Mouse (Mus musculus): ENCODE results near the gene Gp1ba. TPM values are rescaled to one million over a fixed set of nuclear protein-coding genes. Genes with fewer than 3 reads are reported as not detected.

Gp1ba gene
- total RNA-seq (2021): not detected
- long read RNA-seq: 0 reads

DNA sequence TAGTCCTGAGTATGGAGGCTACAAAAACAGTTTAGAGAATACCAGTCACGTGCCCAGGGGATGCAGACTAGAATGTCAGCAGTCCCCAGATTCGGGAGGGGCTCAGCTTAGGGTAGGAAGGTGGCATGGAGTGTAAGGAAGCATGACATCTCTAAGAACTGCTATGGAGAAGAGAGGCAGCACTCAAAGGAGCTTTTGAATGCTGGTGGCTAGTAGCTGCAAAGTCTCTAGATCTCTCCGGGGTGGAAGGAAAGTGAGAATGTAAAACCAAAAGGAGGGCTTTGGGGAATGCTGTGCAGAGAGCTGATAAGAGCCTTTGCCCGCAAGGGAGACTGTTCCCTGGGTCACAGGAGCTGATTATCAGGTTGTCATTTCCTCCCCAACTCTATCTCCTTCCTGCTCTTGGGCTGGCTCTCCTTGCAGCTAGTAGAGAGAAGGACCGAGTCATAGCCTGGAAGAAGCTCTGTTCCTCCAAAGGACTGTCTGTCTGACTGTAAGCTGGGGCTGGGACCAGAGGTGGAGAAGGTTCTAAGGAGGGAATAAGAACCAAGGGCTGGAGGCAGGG, at the start of gene Gp1ba:
Gp1ba (plus strand) TSS at position 409 of the 565 bp plus-strand sequence.
- no peak for DNase-seq (ENCODE audit: low spot score in 2 of 2)

DNA sequence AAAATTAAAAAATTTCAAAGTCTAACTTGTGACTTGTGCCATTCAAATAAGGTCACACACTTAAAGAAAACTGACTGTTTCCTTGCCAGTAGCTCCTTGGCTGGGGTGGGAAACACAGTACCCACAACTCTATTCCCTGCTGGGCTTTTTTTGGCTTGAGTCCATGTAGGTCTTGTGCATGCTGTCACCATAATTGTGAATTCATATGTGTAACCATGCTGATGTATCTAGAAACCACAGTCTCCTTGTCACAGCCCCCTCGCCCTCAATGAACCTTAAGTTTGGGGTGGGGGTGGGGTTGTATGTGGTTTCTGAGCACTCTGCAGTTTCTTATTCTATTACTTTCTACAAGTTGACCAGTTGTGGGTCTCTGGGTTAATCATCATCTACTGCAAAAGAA, 47.2 kb upstream of the Gp1ba start:
- no peak for DNase-seq (ENCODE audit: low spot score in 2 of 2)

DNA sequence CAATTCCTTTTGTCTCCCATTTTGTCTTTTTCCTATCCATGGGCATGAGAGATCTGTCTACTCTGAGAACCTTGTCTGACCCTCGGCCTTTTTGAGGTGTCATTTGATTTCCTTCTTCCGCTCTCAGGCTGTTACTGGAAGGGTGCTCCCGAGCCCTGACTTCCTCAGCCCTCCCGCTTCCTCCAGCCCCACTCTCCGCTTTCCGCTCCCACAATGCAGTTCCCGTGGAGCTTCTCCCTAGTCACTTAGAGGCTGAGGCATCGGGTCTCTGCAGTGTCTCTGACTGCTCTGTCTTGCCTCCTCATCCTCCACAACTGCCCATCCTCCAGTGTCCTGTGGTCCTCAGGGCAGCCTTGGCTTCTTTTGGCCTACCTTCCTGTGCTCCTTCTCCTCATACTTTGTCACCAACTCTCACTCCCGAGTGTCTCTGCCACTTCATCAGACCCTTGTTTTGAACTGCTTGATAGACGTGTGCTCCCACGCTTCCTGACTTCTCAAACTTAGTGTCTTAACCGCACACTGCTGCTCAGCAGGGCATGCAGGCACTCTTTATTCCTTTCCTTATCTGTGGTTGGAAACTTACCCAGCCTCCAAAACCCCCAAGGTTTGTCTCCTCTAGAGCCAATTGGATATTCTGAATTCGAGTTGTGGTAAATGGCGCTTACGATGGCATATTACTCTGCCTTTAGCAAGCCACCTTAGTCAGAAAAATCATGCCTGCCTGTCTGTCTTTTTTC, 44.5 kb upstream of the Gp1ba start:
- no peak for DNase-seq (ENCODE audit: low spot score in 2 of 2)

DNA sequence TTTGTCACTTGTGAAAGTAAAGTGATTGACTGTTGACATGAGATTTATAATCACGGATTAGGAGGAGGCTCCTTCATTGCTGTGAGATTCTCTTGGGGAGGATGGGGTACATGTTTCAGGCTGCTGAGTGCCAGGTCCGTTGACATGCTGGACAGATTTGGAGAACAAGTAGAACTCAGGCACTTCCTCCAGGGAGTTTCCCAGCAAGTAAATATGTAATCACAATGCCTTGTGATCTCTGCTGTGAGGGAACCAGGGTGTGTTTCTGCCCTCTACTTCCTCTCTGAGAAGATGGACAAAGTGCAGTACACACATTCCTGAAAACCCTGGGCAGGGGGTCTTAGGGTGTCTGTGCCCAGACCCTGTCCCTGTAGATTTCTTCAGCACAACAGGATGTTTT, 43.3 kb upstream of the Gp1ba start:
- DNase-seq (ENCODE audit: low spot score in 2 of 2): no peak

DNA sequence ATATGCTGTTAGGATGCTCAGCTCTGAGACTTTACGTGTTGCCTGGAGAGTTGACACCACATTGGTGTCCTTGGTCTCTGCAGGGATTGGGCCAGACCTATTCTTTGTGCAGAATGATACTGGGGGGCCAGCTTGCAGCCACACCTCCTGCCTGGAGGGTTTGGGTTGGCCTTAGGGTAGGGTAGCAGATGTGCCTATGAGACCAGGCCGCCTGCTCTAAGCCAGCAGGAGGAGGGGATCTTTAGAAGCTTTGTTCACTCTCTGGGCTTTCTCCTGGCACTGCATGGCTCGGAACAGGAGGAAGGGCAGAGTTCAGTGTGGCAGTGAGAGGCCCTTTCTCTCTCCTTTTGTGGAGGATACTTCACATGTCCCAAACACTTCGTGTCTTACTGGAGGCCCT, 42.8 kb upstream of the Gp1ba start:
- DNase-seq (ENCODE audit: low spot score in 2 of 2): no peak

DNA sequence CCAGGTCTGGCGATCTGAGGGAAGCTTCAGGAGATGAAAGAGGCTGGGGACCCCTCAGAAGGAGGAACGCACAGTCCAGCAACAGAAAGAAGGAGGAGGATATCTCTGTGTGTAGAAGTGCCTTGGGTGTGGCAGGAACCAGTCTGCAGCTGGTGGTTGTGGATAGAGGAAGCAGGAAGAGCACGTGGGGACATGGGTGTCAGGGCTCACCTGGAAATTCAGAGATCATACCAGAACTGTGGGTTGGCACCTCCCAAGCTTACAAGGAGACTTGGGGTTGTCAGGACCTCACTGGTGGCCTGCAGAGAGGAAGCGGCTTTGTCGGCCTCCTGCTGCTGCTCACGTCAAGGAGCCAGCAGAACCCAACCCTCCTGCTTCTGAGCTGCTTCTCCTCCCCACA, 41.6 kb upstream of the Gp1ba start:
- no peak for DNase-seq (ENCODE audit: low spot score in 2 of 2)

DNA sequence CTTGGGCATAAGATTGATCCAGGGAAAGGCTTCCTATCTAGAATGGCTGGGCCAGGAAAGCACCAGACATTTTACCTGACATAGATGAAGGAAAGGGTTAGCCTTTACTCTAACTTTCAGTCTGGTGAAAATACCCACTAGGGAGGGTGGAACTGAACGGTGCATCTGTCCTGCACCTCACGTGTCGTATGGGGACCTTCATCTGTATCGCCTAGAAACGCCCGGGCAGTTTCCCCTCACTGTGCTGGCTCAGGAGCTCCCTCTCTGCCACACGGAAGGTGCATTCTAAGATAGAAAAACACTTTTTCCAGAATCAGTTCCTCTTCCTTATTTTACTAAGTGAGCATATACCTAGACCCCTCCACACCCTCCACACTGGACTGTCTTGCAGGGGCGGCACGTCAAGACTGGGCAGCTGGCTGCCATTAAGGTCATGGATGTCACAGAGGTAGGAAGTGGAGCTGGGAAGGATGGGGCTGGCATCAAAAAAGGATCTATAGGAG, 40.4 kb upstream of the Gp1ba start:
- DNase-seq (ENCODE audit: low spot score in 2 of 2): no peak

DNA sequence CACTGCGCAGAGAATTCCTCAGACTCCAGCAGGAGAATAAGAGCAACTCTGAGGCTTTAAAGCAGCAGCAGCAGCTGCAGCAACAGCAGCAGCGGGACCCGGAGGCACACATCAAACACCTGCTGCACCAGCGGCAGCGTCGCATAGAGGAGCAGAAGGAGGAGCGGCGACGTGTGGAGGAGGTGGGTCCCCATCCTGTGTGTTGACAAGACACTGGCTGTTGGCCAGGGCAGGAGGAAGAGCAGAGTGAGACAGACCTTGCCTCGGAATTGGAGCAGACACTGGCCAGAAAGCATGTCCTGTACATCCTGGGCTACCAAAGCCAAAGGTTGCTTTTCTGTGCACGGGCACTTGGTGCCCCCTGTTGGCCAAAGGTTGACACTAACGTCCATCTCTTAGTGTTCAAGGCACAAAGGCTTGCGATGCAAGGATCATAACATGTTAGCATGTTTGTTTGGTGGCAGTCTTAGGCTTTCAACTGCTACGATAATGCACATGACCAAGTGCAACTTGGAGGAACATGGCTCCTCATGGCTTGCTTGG, 33.8 kb upstream of the Gp1ba start:
- DNase-seq (ENCODE audit: low spot score in 2 of 2): peak in 1 of 2 experiments; percentile 82

DNA sequence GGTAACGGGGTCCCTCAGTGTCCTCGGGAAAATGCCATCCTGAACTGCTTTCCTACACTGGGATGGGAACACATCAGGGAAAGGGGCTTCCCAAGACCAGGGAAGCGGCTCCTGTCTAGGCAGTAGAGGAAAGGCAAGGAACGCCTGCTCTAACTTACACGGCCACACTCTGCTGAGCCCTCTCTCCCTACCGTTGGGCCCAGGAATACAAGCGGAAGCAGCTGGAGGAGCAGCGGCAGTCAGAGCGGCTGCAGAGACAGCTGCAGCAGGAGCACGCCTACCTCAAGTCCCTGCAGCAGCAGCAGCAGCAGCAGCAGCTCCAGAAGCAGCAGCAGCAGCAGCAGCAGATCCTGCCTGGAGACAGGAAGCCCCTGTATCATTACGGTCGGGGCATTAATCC, 32.2 kb upstream of the Gp1ba start:
- DNase-seq (ENCODE audit: low spot score in 2 of 2): no peak

DNA sequence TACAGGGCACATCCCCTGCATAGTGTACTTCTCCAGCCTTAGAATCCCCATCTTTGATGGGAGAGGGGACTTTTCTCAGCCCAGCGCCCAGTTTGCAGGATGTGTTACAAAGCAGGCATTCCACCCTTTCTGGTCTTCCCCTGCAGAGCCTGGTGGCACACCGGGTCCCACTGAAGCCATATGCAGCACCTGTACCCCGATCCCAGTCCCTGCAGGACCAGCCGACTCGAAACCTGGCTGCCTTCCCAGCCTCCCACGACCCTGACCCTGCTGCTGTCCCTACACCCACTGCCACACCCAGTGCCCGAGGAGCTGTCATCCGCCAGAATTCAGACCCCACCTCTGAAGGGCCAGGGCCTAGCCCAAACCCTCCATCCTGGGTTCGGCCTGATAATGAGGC, 31.3 kb upstream of the Gp1ba start:
- no peak for DNase-seq (ENCODE audit: low spot score in 2 of 2)

DNA sequence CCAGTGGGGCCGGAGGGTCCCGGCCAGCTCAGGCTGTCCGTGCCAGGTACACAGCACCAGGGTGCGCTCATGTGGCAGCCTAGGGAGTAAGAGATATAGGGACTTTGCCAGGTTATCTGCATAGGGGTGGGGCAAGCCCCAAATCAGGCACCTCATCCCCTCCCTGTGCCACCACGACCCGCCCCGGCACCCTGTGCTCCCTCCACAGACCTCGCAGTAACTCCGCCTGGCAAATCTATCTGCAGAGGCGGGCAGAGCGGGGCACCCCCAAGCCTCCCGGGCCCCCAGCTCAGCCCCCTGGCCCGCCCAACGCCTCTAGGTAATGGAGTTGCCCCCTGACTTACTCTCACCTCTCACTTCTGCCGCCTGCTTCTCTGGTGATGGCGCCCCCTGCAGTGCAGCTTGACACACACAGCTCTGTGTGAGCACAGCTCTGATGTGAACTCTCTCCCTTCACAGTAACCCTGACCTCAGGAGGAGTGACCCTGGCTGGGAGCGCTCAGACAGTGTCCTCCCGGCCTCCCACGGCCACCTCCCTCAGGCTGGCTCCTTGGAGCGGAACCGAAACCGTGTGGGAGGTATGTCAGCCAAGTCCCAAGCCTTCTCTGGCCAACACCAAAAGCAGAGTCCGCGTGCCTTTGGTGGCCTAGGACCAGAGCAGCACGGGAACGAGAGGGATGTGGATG, 30.4 kb upstream of the Gp1ba start:
- DNase-seq (ENCODE audit: low spot score in 2 of 2): no peak

DNA sequence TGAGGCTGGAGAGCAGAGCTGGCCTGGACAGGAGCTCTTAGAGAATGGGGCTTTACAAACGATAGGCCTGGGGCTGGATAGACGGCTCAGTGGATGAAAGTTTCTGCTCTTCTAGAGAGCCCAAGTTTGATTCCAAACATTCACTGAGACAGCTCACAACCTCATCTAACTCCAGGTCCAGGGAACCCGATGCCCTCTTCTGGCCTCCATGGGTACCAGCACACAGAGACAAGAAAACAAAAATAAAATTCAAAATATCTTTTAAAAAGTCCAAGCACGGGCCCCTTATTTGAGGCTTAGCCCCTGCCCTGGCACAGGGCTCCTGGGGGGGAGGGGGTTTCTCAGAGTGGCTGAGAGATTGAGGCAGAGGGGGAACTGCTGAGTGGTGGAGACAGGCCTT, 28.2 kb upstream of the Gp1ba start:
- no peak for DNase-seq (ENCODE audit: low spot score in 2 of 2)

DNA sequence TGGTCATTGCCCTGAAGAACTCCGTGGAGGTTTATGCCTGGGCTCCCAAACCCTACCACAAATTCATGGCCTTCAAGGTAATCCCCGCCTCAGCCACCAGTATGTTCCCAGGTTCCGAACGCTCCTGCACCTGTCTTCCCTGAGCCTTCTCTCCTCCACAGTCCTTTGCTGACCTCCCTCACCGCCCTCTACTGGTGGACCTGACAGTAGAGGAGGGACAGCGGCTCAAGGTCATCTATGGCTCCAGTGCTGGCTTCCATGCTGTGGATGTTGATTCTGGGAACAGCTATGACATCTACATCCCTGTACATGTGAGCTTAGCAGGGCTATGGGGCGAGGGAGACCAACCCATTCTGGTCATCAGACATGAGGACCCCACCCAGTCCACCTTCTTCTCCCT, 26.4 kb upstream of the Gp1ba start:
- no peak for DNase-seq (ENCODE audit: low spot score in 2 of 2)

DNA sequence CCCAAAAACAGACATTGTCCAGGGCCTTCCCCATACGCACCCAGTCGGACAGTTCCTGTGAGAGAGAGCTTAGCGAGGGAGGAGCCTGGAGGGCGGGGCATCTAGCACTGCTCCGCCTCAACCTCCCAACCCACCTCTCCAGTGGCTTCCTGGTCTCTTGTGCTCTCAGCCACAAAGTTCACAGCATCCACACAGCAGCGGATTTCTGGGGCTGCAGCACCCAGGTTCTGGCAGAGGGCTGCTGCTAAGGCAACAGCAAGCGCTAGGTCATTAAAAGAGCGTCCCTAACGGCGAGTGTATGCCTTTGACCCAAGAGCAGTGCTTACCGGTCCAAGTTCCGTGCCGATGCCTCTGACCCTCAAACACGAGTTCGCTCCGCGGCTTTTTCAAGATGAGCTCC, 23.8 kb upstream of the Gp1ba start:
- no peak for DNase-seq (ENCODE audit: low spot score in 2 of 2)

DNA sequence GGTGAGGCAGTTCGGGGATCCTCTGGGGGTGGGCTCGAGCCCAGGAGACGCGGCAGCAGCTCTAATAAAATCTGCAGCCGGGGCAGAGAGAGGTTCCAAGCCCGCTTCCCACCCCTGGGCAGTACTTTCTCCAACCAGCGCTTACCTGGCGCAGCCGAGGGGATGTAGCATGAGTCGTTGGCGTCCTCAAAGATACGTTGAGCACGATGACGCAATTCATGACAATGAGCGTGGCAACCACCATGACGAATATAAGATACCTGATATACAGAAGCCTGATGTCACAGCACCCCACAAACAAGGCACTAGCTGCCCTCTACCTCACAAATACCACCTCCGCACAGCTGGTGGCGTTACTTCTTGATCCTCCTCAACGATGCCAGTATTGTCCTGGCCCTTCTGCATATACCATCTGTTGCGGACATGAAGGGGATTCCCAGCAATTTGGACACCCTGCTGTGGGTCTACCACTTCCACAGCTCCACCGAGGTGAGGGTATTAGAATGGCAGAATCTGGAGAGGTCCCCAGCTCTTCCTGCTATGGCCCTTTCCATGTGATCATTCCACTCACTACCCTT, 23.3 kb upstream of the Gp1ba start, which contains the start of gene 4930544D05Rik:
4930544D05Rik (plus strand) TSS at position 333 of the 578 bp plus-strand sequence.
- no peak for DNase-seq (ENCODE audit: low spot score in 2 of 2)

DNA sequence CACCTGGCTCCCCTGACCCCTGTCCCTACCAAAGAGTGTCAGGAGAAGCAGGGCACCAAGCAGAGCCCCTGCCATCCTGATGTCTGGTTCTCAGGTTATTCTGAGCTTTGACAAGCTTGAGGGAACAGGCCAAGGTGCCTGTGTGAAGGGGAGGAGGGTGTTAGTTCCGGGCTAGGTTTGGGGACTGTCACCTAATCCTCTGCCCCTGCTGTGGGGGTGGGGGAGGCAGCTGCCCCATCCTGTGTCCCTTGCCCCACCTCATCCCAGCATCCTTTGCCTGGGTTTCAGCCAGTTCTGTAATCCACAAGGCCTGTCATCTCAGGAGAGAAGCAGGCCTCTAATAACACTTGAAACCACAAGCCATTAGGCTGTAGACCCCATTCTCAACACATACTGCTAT, 19.8 kb upstream of the Gp1ba start, which contains the start of gene Chrne:
Chrne (minus strand) TSS at position 116 of the 400 bp plus-strand sequence.
- no peak for DNase-seq (ENCODE audit: low spot score in 2 of 2)

DNA sequence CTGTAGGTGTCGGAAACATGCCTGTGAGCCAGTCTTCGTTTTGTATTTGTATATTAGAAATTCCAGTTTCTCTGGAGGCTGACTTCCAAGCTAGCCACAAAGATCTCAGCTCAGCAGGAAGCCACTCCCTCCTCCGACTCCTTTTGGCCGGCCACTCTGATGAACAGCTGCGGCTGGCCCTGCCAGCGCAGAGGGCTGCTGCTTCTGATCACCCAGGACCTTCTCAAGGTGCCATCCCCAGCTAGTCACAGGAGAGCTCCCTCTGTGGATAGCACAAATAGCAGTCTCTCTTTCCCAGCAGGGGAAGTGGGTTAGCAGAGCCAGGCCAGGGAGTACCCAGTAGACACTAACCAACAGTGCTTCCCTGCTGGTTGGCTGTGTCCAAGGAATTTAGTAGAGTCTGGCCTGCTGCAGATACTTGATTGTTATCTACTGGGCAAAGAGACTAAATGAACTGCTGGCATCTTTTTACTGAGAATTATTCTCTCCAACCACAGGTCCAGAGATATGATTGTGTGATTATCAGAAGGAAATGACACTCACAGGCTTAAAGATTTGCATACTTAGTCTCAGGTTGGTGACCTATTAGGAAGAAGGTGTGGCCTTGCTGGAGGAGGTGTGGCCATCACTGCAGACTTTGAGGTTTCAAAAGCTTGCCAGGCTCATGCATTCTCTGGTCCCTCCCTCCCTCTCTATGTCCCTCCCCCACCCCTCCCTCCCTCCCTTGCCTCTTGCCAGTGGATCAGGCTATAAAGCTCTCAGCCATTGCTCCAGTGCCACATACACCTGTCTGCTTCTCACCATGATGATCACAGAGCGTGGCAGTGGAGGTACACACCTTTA, 16.7 kb upstream of the Gp1ba start:
- no peak for DNase-seq (ENCODE audit: low spot score in 2 of 2)

DNA sequence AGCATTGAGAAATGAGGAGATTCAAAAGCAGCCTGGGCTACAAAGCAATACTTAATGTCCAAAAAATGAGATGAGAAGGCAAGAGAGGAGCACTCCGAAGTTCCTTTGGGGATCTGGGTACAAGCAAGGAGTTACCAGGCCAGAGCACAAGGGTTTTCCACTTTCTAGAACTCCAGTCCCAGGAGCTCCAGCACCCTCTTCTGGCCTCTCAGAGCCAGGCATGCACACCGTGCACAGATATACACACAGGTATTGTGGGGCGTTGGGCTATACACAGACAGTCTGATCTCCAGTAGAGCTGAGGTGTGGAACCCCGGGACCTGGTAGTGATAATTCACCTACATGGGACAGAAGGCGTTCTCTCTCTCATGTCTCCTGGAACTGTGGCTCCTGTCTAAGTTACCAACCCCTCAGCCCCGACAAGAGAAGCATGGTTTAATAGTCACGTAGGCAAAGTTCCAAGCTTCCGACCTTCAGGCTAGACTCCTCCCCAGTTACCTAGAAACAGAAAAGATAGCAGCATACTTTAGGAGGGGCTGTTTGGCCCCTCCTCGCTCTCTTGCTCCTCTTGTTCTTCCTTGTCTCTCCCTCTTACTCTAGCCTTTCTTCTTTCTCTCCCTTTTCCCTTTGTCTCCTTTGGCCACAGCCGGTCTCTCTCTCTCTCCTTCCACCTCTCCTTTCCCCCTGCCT, 15.7 kb upstream of the Gp1ba start:
- no peak for DNase-seq (ENCODE audit: low spot score in 2 of 2)

DNA sequence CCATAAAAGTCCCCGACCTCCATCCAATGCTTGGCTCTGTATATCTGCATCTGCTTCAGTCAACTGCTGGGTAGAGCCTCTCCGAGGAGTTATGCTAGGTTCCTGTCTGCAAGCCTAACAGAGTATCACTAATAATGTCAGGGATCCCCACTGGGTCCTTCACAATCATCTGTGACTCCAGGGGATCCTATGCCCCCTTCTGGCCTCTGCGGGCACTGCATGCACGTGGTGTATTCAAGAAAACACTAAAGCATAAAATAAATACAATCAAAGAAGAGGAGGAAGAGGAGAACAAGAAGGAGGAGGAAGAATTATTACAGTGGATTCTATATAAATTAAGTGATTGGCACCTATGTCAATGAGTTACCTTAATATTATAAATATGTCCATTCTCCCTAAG, 13.4 kb upstream of the Gp1ba start:
- DNase-seq (ENCODE audit: low spot score in 2 of 2): peak in 1 of 2 experiments; percentile 53

DNA sequence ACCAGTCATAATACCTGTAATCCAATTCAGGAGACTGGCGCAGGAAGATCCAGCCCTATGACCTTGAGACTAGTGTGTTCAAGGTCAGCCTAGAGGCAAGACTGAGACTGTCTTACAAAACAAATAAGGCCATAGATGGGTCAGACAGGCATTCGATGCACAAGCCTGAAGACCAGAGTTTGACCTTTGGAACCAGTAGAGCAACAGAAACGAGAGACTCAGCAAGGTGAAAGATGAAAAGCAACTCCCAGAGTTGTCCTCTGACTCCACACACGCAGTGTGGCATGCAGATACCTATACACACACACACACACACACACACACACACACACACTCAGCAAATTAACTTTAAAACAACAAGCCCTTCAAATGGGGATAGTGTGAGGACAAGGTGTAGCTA, 12.0 kb upstream of the Gp1ba start:
- DNase-seq (ENCODE audit: low spot score in 2 of 2): no peak
